Mouse (Mus musculus) embryonic facial prominence, embryonic 12.5 days (tissue): ENCODE results near the gene Mt1. TPM values are rescaled to one million over a fixed set of nuclear protein-coding genes. Genes with fewer than 3 reads are reported as not detected.

Source experiments
- ATAC-seq: fragments of 200-750 bp; cut with Nextera tagmentation; 2 replicates; pipeline ENCODE4 v1.8.0; 2017; ENCODE audit not compliant: insufficient number of reproducible peaks, insufficient read depth, low FRiP score, low TSS enrichment
- H3K27ac ChIP-seq: fragments of 300-500 bp; sonication (generic); 2 replicates; pipeline ENCODE4 v1.5.1; 2016; ENCODE audit warnings: mild to moderate bottlenecking
- H3K27me3 ChIP-seq: fragments of 300-500 bp; sonication (generic); 2 replicates; pipeline ENCODE4 v1.6.1; 2016; ENCODE audit warnings: mild to moderate bottlenecking, moderate library complexity
- H3K36me3 ChIP-seq: fragments of 300-500 bp; sonication (generic); 2 replicates; pipeline ENCODE4 v1.6.1; 2016; ENCODE audit warnings: mild to moderate bottlenecking
- H3K4me1 ChIP-seq: fragments of 300-500 bp; sonication (generic); 2 replicates; pipeline ENCODE4 v1.6.1; 2016
- H3K4me2 ChIP-seq: fragments of 300-500 bp; sonication (generic); replicated peaks from 2 replicates; pipeline ENCODE4 v1.6.1; 2016; ENCODE audit warnings: mild to moderate bottlenecking, moderate library complexity
- H3K4me3 ChIP-seq: fragments of 300-500 bp; sonication (generic); 2 replicates; pipeline ENCODE4 v1.5.1; 2016; ENCODE audit warnings: mild to moderate bottlenecking
- H3K9ac ChIP-seq: fragments of 300-500 bp; sonication (generic); 2 replicates; pipeline ENCODE4 v1.6.1; 2016; ENCODE audit warnings: mild to moderate bottlenecking, moderate library complexity
- H3K9me3 ChIP-seq: fragments of 300-500 bp; sonication (generic); 2 replicates; pipeline ENCODE4 v1.6.1; 2016; ENCODE audit warnings: mild to moderate bottlenecking, moderate library complexity
- WGBS: fragments of 180-500 bp; shearing (Covaris S2); methylation state at CpG from one replicate; pipeline ENCODE4 v1.1.7; 2016; 5-methylcytosine and 5-hydroxymethylcytosine counted together
- polyA plus RNA-seq: library from polyadenylated mRNA; unstranded; fragments of >200 nt; fragmentation: Nextera tagmentation; extraction: Ambion mirVana; gene quantifications from 2 replicates; pipeline ENCODE4 v1.2.1, GENCODE M21; 2016

Mt1 gene
- polyA plus RNA-seq, 1 experiment from 2014 or later, result 73.3 TPM

DNA sequence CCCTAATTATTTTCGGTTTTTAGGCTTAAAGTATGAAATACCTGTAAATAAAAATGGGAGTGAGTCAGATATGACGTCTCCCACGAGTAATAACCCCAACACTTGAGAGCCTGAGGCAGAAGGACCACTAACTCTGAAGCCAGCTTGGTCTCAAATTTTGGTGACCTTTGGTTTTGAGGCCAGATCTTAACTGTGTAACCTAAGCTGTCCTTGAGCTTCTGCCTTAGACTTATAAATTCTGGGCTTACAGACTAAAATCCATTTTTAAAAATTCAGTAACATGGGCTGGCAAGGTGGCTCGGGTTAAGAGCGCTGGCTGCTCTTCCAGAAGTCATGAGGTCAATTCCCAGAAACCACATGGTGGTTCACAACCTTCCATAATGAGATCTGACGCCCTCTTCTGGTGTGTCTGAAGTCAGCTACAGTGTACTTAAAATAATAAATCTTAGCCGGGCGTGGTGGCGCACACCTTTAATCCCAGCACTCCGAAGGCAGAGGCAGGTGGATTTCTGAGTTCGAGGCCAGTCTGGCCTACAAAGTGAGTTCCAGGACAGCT is 5.0 kb upstream of the Mt1 start:
- Histone ChIP-seq H3K4me1 (peaks cover 16% of the 10 kb centered on the region; the same call in 1 of the 2 replicates), H3K9ac (no peak overlapping the region), H3K9me3 (no peaks in the 10 kb centered on the region), H3K4me2 (no peak overlapping the region; the same call in 1 of the 2 replicates), H3K27me3 (peaks cover 95% of the 10 kb centered on the region), H3K27ac (no peak overlapping the region), H3K36me3 (no peaks in the 10 kb centered on the region), H3K4me3 (no peak overlapping the region)
- ATAC-seq, result no peak
- 39% methylated on average over 11 of the region's 11 CpGs for WGBS

DNA sequence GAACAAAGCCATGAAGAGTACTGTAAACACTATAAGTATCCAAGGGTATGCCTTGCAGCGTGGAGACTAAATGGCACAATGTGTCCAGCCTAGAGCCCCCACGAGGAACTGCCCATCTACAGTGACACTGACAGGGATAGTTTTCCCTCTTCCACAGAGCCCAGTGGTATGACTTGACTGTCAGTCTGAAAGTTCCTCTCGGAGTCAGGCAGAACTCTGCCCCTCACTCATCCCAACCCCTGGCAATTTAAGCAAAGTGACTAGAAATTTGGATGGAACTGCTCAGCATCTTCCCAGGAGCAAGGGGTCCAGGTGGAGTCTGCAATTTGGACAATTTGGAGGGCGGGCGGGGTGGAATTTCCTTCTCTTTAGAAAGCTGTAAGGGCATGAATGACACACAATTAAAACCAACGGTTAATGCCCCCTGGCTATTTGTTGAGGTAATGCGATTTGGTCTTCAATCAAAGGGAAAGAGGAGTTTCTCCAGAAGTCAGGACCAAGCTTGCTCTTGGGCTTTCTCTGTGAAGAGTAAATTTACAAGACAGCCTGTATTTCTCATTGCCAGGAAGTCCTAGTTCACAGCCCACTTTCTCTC is 4.2 kb upstream of the Mt1 start:
- no peak overlapping the region for H3K4me3 ChIP-seq
- H3K27ac ChIP-seq, result no peak overlapping the region
- WGBS, result 22% methylated on average over 7 of the region's 7 CpGs
- no peaks in the 10 kb centered on the region for H3K36me3 ChIP-seq
- ATAC-seq, result no peak
- H3K4me2 ChIP-seq, result no peak overlapping the region
- peaks cover 23% of the 10 kb centered on the region for H3K4me1 ChIP-seq
- H3K9ac ChIP-seq, result no peak overlapping the region
- peaks cover 97% of the 10 kb centered on the region for H3K27me3 ChIP-seq
- no peaks in the 10 kb centered on the region for H3K9me3 ChIP-seq

DNA sequence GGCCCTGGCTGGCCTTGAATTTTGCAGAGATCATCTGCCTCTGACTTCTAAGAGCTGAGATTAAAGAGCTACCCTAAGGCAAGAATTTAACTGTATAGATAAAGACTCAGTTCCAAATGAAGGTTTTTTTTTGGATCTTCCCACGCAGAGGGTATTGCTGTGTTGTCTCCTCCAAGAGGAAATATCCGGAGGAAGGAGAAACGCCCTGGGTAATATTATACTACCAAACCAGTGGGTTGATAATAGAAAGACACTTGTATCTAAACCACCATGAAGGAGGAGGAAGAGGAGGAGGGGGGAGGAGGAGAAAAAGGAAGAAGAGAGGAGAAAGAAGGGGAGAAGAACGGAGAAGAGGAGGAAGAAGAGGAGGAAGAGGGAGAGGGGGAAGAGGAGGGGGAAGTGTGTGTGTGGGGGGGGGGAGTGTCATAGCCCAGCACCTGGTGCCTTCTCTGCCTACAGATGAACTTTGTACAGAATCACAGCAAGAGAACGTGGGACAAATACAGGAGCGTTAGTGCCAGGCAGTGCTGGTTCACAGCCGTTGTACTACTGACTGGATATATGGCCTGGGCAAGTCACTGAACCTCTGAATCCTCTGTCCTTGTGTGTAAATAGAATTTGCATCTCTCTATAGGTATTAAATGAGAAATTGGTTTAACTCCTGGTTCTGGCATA is 1.0 kb upstream of the Mt1 start:
- WGBS, result 54% methylated on average over 7 of the region's 7 CpGs
- H3K9ac ChIP-seq, result no peak overlapping the region
- no peaks in the 10 kb centered on the region for H3K9me3 ChIP-seq
- peaks cover 17% of the 10 kb centered on the region for H3K4me1 ChIP-seq
- H3K27me3 ChIP-seq, result peaks cover 94% of the 10 kb centered on the region
- H3K36me3 ChIP-seq, result no peaks in the 10 kb centered on the region
- ATAC-seq, result no peak
- H3K4me3 ChIP-seq, result no peak overlapping the region
- no peak overlapping the region for H3K4me2 ChIP-seq
- H3K27ac ChIP-seq, result no peak overlapping the region

DNA sequence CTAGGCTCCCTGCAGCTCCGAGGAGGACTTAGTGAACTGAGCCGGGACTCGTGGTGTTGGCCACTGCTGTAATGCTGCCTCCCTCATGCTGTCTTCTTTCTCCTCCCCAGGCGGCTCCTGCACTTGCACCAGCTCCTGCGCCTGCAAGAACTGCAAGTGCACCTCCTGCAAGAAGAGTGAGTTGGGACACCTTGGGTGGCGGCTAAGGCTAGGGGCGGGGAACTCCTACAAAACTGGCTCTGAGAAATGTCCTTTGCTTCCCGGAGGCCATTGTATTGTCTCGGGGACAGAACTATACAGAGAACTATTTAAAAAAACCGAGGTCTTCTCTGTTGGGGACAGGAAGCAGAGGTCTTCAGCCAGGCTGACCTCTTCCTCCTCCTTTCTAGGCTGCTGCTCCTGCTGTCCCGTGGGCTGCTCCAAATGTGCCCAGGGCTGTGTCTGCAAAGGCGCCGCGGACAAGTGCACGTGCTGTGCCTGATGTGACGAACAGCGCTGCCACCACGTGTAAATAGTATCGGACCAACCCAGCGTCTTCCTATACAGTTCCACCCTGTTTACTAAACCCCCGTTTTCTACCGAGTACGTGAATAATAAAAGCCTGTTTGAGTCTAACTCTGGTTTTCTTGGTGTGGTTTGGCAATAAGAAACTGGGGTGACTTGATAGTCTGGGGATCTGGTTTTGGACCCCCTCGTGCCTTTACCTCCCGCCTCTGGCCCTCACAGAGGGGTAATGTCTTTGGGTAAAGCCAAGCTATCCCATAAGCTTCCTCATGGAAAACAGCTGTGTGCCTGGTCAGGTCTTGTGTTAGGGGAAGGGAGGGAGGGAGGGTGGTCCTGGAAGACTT is 1.1 kb downstream of the Mt1 start:
- WGBS, result 3% methylated on average over 25 of the region's 25 CpGs

DNA sequence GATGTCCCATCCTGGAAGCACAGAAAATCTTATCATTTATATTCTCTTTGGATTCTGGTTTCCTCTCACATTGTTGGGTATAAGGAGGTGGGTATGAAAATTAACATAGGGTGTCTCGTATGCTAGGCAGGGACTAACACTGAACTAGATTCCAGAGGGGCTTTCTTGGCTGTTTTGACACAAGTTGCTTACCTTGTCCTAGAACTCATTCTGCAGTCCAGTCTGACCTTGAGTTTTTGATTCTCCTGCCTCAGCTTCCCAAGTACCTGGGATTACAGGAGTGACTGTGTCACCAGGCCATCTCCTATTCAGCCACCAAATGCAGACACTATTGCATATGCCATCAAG is 1.7 kb downstream of the Mt1 start:
- H3K27me3 ChIP-seq, result peaks cover 92% of the 10 kb centered on the region
- H3K27ac ChIP-seq, result no peak overlapping the region
- no peaks in the 10 kb centered on the region for H3K9me3 ChIP-seq
- no peak for ATAC-seq
- H3K4me3 ChIP-seq, result no peak overlapping the region
- H3K4me2 ChIP-seq, result 0 out of 2 replicates have a peak overlapping the region, but pooled peaks have one; percentile 75
- H3K4me1 ChIP-seq, result peaks cover 17% of the 10 kb centered on the region
- no peak overlapping the region for H3K9ac ChIP-seq
- WGBS, result 74% methylated on average over 1 of the region's 1 CpGs
- H3K36me3 ChIP-seq, result no peaks in the 10 kb centered on the region

More for the DNA sequence above, 1.1 kb downstream of the Mt1 start:
- Histone ChIP-seq H3K9me3 (no peaks in the 10 kb centered on the region), H3K9ac (no peak overlapping the region), H3K4me1 (peaks cover 17% of the 10 kb centered on the region), H3K27me3 (peaks cover 93% of the 10 kb centered on the region), H3K36me3 (no peaks in the 10 kb centered on the region), H3K27ac (no peak overlapping the region), H3K4me2 (peak overlapping the region; percentile 75), H3K4me3 (peak overlapping the region; percentile 44)
- no peak for ATAC-seq

DNA sequence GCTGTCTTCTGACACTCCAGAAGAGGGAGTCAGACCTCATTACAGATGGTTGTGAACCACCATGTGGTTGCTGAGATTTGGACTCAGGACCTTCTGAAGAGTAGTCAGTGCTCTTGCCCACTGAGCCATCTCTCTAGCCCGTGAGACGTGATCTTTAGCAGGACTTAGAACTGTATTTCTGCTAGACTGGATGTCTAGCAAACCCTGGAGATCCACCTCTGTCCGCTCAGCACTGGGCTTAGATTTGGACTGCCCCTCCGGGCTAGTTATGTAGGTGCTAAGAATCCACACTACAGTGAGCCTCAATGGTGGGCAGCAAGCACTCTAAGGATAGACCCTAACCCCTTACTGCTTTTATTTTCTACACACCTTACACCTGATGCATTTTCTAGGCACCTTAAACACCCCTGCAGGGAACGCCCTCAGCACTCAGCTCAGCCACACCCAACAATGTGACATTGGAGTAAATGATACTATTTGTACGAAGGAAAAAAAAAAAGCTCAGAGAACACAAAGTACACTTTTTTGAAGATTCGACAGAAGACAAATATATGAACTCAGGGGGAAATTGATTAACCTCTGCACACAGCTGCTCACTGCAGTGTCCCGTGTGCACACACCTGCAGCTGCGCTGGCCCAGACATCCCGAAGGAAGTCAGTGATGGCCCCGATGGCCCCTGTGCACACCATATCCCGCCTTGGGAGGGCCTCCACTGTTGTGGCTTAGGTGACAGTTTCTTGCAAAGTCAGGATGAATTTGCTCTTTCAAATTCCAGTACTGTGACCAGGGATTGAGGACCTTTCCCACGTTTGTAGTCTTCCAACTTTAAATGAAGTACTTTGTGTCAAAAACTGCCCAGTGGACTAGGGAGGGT is 3.4 kb downstream of the Mt1 start:
- H3K4me3 ChIP-seq, result no peak overlapping the region
- H3K27ac ChIP-seq, result no peak overlapping the region

DNA sequence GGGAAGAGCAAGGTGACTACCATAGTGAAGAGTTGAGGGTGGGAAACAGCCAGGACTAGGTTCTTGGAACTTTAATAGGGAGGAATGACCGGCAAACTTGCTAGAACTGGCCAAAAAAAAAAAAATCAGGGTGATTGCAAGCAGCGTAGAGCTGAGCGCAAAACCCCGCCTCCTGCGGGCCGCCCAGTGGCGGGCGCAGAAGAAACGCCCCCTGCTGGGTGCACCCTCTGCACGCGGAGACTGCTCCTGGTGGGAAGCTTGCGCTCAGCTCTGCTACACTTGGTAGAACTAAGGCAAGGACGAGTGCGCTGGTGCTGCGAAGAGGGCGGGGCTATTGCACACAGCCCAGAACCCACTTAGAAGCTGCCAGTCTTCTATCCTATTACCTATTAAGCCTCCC is 4.2 kb downstream of the Mt1 start:
- Histone ChIP-seq H3K9ac (no peak overlapping the region), H3K36me3 (no peaks in the 10 kb centered on the region), H3K27ac (0 out of 2 replicates have a peak overlapping the region, but pooled peaks have one; percentile 13), H3K4me1 (peaks cover 29% of the 10 kb centered on the region), H3K4me3 (peak overlapping the region; percentile 18), H3K27me3 (peaks cover 91% of the 10 kb centered on the region), H3K4me2 (peak overlapping the region; percentile 42), H3K9me3 (no peaks in the 10 kb centered on the region)
- WGBS, result under 1% methylated on average over 16 of the region's 16 CpGs
- peak; percentile 43; the same call in 1 of the 2 replicates for ATAC-seq

More for the DNA sequence above, 3.4 kb downstream of the Mt1 start:
- H3K9ac ChIP-seq, result no peak overlapping the region
- ATAC-seq, result no peak
- peaks cover 93% of the 10 kb centered on the region for H3K27me3 ChIP-seq
- no peaks in the 10 kb centered on the region for H3K9me3 ChIP-seq
- H3K4me2 ChIP-seq, result peak overlapping the region; percentile 42
- H3K36me3 ChIP-seq, result no peaks in the 10 kb centered on the region
- H3K4me1 ChIP-seq, result peaks cover 25% of the 10 kb centered on the region
- WGBS, result 62% methylated on average over 13 of the region's 13 CpGs

DNA sequence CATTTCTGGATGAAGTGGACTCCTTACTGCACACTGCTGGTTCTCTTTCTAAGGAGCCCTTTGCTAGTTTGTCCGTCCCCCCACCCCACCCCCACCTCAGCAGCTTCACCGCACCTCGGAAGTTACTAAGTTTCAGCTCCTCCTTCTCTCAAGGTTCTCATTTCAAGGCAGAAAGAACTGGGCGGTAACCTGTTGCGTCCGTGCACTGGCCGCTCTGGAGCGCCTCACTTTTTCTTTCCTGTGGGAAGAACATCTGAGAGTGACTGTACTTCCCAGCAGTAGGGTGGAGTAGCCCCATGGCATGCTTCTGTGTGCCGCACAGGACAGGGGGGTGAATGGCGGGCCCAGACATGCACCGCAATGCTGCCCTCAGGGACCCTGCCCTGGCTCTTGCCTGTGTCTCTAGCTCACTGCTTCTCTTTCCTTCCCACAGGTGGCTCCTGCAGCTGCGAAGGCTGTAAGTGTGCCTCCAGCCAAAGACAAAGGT is 5.5 kb downstream of the Mt1 start:
- H3K4me3 ChIP-seq, result no peak overlapping the region
- no peaks in the 10 kb centered on the region for H3K36me3 ChIP-seq
- H3K4me2 ChIP-seq, result no peak overlapping the region
- no peak for ATAC-seq
- H3K9me3 ChIP-seq, result no peaks in the 10 kb centered on the region
- no peak overlapping the region for H3K27ac ChIP-seq
- 14% methylated on average over 12 of the region's 12 CpGs for WGBS
- H3K4me1 ChIP-seq, result peaks cover 25% of the 10 kb centered on the region
- H3K27me3 ChIP-seq, result peaks cover 78% of the 10 kb centered on the region
- H3K9ac ChIP-seq, result no peak overlapping the region

DNA sequence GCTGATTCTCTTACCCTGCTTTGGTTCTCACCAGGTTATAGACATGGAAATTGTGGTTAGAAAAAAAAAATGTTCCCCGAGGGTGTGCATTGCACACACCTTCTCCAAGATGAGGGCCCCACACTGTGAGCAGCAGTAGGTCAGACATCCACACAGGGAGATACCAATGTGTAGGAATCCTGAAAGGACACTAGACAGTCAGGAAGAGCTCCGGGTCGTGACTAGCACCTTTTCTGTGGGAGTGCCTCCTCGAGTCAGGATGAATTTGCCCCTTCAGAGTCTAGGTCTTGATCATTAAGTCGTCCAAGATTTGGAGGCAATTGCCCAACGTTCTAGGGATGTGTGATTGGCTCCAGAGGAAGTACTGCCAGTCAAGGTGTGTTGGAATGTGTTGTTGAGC is 6.9 kb downstream of the Mt1 start:
- no peaks in the 10 kb centered on the region for H3K9me3 ChIP-seq
- no peak overlapping the region for H3K27ac ChIP-seq
- H3K27me3 ChIP-seq, result peaks cover 64% of the 10 kb centered on the region
- WGBS, result 64% methylated on average over 6 of the region's 6 CpGs
- H3K36me3 ChIP-seq, result no peaks in the 10 kb centered on the region
- H3K9ac ChIP-seq, result no peak overlapping the region
- ATAC-seq, result no peak
- H3K4me3 ChIP-seq, result no peak overlapping the region
- H3K4me2 ChIP-seq, result no peak overlapping the region
- peaks cover 20% of the 10 kb centered on the region for H3K4me1 ChIP-seq

DNA sequence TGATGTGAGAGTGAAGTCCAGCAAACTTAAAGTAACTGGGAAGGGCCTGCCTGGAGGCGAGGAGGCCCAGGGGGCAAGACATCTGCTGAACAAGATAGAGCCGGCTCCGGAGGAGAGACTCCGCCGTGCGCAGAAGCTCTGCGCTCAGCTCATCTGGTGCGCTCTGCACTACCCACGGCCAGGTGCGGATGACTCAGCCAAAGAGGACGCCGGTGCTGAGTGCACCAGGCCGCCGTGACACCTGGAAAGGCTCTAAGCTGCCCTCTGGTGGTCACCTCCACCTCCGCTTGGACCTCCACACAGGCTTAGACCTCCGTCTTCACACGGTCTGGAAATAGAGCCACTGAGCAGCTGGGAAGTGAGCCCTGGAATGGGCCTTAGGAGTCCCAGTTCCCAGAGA is 7.7 kb downstream of the Mt1 start:
- peak overlapping the region; percentile 30 for H3K4me2 ChIP-seq
- H3K27ac ChIP-seq, result no peak overlapping the region
- H3K27me3 ChIP-seq, result peaks cover 60% of the 10 kb centered on the region
- H3K4me1 ChIP-seq, result peaks cover 26% of the 10 kb centered on the region
- peak; percentile 38; the same call in 1 of the 2 replicates for ATAC-seq
- 2% methylated on average over 17 of the region's 17 CpGs for WGBS
- H3K4me3 ChIP-seq, result no peak overlapping the region
- no peaks in the 10 kb centered on the region for H3K36me3 ChIP-seq
- H3K9ac ChIP-seq, result no peak overlapping the region
- H3K9me3 ChIP-seq, result no peaks in the 10 kb centered on the region
